Mouse (Mus musculus): ENCODE results near the gene Fam19a2. TPM values are rescaled to one million over a fixed set of nuclear protein-coding genes. Genes with fewer than 3 reads are reported as not detected.
A peak's percentile ranks its signal among the peaks of the same experiment; 100 is the strongest.

The Fam19a2 gene
- total and polyA plus RNA-seq, 2 experiments from 2014 or later, result 62.9 to 134 TPM

DNA sequence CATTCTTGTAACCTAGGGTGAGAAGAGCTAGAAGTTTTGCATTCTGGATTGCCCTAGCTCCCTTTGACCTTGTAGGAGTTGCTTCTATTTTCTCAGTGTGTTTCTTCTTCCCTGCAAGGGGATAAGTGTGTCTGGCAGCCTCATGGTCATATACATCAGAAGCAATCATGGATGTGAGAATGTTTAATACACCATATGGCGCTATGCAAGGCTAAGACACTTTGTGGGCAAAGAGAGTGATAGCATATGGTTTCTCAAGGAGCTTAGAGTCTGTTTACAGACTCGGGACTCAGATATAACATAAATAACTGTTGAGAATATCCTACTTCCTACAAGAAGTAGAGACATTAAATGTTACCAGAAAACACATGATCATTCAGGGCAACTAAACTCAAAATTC lies 315.2 kb downstream of the Fam19a2 start:
- peak; percentile 38 for DNase-seq
- Histone ChIP-seq H3K4me1 (ENCODE audit: insufficient read depth) (peaks cover 7% of the 10 kb centered on the region; the same call in 1 of the 2 replicates), H3K27me3 (ENCODE audit: insufficient read depth, low read length) (no peaks in the 10 kb centered on the region), H3K36me3 (ENCODE audit: insufficient read depth) (no peaks in the 10 kb centered on the region), H3K9ac (no peak overlapping the region), H3K4me2 (ENCODE audit: low read depth) (no peak overlapping the region), H3K9me3 (ENCODE audit: low read length) (no peaks in the 10 kb centered on the region), H3K4me3 (ENCODE audit: low read depth, low read length) (no peak overlapping the region), H3K27ac (ENCODE audit: low read depth, low read length) (no peak overlapping the region)
- no peak for TF ChIP-seq CTCF (IDR thresholded peaks at IDR 0.05; ENCODE audit: low read depth)
- peak; percentile 58 for ATAC-seq
- WGBS, result 61% methylated on average over 2 of the region's 2 CpGs

DNA sequence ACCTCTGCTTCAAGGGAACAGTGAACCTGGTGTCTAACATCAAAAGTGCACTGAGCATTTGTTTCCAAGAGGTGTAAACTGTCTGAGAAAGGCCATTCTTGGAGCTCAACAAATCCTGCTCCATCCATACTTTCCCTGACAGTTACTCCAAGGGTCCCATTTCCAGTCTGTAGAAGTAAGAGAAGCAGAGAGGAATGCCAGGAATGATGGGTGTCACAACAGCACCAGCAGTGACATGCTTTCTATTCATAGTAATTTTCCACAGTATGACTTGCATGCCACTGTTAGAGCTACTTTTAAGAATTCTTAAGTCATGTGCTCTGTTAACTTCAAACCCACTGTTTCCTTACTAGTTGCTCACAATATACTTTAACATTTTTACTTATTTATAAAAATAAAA lies 331.2 kb downstream of the Fam19a2 start:
- Histone ChIP-seq H3K27ac (ENCODE audit: low read depth, low read length) (no peak overlapping the region), H3K4me2 (ENCODE audit: low read depth) (no peak overlapping the region), H3K9me3 (ENCODE audit: low read length) (no peaks in the 10 kb centered on the region), H3K4me1 (ENCODE audit: insufficient read depth) (no peaks in the 10 kb centered on the region), H3K27me3 (ENCODE audit: insufficient read depth, low read length) (no peaks in the 10 kb centered on the region), H3K36me3 (ENCODE audit: insufficient read depth) (no peaks in the 10 kb centered on the region), H3K9ac (no peak overlapping the region), H3K4me3 (ENCODE audit: low read depth, low read length) (no peak overlapping the region)
- DNase-seq (no peak), ATAC-seq (no peak)
- TF ChIP-seq CTCF (IDR thresholded peaks at IDR 0.05; ENCODE audit: low read depth), result no peak

DNA sequence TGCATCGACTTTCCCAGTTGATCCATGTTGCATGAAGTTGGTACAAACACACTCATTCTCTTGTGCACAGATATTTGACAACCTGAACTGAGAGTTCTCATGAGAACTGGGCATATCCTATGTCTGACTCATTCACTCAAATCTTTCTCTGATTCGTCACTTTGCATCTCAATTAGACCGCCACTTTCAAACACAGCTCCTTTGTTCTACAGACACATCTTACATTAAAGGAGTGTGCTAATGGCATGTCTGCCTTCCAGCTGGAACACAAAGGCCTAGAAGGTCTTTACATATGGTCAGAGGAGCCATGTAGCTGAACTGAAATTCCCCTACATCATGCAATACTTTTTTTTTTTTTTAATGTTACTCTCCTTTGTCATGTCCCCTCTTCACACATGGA lies 333.3 kb downstream of the Fam19a2 start:
- WGBS, result 40% methylated on average over 3 of the region's 3 CpGs
- ATAC-seq, result no peak
- no peaks in the 10 kb centered on the region for H3K9me3 ChIP-seq (ENCODE audit: low read length)
- H3K36me3 ChIP-seq (ENCODE audit: insufficient read depth), result no peaks in the 10 kb centered on the region
- H3K9ac ChIP-seq, result no peak overlapping the region
- H3K27ac ChIP-seq (ENCODE audit: low read depth, low read length), result no peak overlapping the region
- H3K27me3 ChIP-seq (ENCODE audit: insufficient read depth, low read length), result no peaks in the 10 kb centered on the region
- no peak for DNase-seq
- H3K4me3 ChIP-seq (ENCODE audit: low read depth, low read length), result no peak overlapping the region
- no peak overlapping the region for H3K4me2 ChIP-seq (ENCODE audit: low read depth)
- H3K4me1 ChIP-seq (ENCODE audit: insufficient read depth), result no peaks in the 10 kb centered on the region
- no peak for TF ChIP-seq CTCF (IDR thresholded peaks at IDR 0.05; ENCODE audit: low read depth)

DNA sequence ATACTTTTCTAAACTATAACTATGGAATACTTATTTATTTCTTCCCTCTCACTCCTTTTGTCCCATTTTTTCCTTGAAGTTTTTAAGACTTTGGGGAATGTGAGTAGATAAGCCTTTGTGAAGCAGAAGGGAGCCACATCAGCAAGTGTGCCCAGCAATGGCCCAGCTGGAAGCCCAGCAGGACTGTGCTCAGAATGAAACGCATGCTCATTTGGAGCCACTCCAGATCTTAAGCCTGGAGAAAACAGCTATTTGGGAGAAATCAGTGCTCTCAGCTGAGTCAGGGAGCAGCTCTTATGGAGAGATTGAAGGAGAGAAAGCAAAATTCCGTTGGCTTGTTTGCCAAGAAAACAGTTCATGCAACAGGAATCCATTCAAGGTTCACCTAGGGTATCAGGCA lies 341.9 kb downstream of the Fam19a2 start:
- Histone ChIP-seq H3K4me2 (ENCODE audit: low read depth) (no peak overlapping the region), H3K27ac (ENCODE audit: low read depth, low read length) (no peak overlapping the region), H3K27me3 (ENCODE audit: insufficient read depth, low read length) (no peaks in the 10 kb centered on the region), H3K4me1 (ENCODE audit: insufficient read depth) (no peaks in the 10 kb centered on the region), H3K9me3 (ENCODE audit: low read length) (no peaks in the 10 kb centered on the region), H3K4me3 (ENCODE audit: low read depth, low read length) (no peak overlapping the region), H3K36me3 (ENCODE audit: insufficient read depth) (no peaks in the 10 kb centered on the region), H3K9ac (no peak overlapping the region)
- WGBS, result 13% methylated on average over 2 of the region's 2 CpGs
- ATAC-seq (no peak), DNase-seq (no peak)
- TF ChIP-seq CTCF (IDR thresholded peaks at IDR 0.05; ENCODE audit: low read depth), result no peak

DNA sequence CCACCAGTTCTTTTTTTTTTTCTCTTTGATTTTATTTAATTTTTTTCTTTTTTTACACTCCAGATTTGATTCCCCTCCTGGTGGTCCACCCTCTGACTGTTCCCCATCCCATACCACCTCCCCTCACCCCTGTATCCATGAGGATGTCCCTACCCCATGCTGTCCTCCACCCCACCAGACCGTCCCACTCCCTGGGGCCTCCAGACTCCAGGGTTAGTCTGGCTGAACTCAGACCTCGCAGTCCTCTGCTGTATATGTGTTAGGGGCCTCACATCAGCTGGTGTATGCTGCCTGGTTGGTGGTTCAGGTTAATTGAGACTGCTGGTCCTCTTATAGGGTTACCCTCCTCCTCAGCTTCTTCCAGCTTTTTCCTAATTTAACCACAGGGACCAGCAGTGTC lies 362.9 kb downstream of the Fam19a2 start:
- Histone ChIP-seq H3K9me3 (ENCODE audit: low read length) (no peaks in the 10 kb centered on the region), H3K27me3 (ENCODE audit: insufficient read depth, low read length) (no peaks in the 10 kb centered on the region), H3K4me1 (ENCODE audit: insufficient read depth) (no peaks in the 10 kb centered on the region), H3K4me3 (ENCODE audit: low read depth, low read length) (no peak overlapping the region), H3K27ac (ENCODE audit: low read depth, low read length) (no peak overlapping the region), H3K9ac (no peak overlapping the region), H3K4me2 (ENCODE audit: low read depth) (no peak overlapping the region), H3K36me3 (ENCODE audit: insufficient read depth) (no peaks in the 10 kb centered on the region)
- ATAC-seq, result no peak
- no peak for DNase-seq
- no peak for TF ChIP-seq CTCF (IDR thresholded peaks at IDR 0.05; ENCODE audit: low read depth)
- WGBS, result 90% methylated on average over 2 of the region's 2 CpGs

DNA sequence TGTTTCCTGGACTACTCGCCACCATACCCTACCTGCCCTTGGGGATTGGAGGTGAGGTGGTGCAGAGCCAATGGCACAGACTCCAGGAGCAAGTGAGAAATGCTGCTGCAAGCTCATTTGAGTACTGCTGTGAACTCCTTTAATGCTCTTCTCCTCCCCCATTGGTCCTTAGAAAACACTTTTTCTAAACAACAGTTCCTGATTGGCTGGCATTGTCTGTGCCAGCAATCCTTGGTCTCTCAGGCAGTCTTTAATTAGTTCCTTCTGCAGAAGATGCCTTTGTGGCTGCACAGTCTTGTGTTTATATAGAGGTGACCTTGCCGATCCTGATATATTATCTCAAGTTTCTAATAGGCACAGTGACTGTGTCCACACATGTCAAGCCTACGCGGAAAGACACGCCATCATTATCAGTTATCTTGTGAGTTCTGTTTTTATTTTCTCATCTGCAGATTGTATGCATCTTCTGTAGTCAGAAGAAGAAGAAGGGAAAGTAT lies 365.5 kb downstream of the Fam19a2 start:
- no peaks in the 10 kb centered on the region for H3K9me3 ChIP-seq (ENCODE audit: low read length)
- no peak for TF ChIP-seq CTCF (IDR thresholded peaks at IDR 0.05; ENCODE audit: low read depth)
- no peak overlapping the region for H3K9ac ChIP-seq
- no peak overlapping the region for H3K4me2 ChIP-seq (ENCODE audit: low read depth)
- no peak overlapping the region for H3K4me3 ChIP-seq (ENCODE audit: low read depth, low read length)
- no peaks in the 10 kb centered on the region for H3K27me3 ChIP-seq (ENCODE audit: insufficient read depth, low read length)
- DNase-seq, result no peak
- H3K27ac ChIP-seq (ENCODE audit: low read depth, low read length), result no peak overlapping the region
- no peak for ATAC-seq
- 71% methylated on average over 5 of the region's 5 CpGs for WGBS
- no peaks in the 10 kb centered on the region for H3K4me1 ChIP-seq (ENCODE audit: insufficient read depth)
- no peaks in the 10 kb centered on the region for H3K36me3 ChIP-seq (ENCODE audit: insufficient read depth)

DNA sequence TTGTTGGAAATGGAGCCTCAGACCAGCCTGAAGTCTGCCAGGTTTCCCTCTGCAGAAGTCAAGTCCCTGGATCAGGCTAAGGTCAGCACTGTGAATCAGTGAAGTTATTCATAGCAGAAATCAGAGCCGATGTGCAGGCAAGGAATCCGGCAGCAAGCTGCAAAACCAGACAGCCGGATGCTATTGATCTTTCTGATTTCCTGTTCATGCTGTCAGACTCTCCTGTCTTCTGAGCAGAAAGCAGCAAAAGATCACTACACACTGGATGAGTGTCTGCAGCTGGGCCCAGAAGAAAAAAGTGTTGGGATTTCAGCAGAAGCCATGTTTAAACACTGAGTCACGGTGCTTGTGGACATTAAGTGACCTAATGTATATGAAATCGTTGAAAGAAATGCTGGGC lies 368.2 kb downstream of the Fam19a2 start:
- H3K4me2 ChIP-seq (ENCODE audit: low read depth), result no peak overlapping the region
- H3K27me3 ChIP-seq (ENCODE audit: insufficient read depth, low read length), result no peaks in the 10 kb centered on the region
- no peak for TF ChIP-seq CTCF (IDR thresholded peaks at IDR 0.05; ENCODE audit: low read depth)
- no peaks in the 10 kb centered on the region for H3K4me1 ChIP-seq (ENCODE audit: insufficient read depth)
- no peak for DNase-seq
- WGBS, result 84% methylated on average over 5 of the region's 5 CpGs
- no peak overlapping the region for H3K9ac ChIP-seq
- no peak overlapping the region for H3K4me3 ChIP-seq (ENCODE audit: low read depth, low read length)
- no peaks in the 10 kb centered on the region for H3K36me3 ChIP-seq (ENCODE audit: insufficient read depth)
- H3K27ac ChIP-seq (ENCODE audit: low read depth, low read length), result no peak overlapping the region
- H3K9me3 ChIP-seq (ENCODE audit: low read length), result no peaks in the 10 kb centered on the region
- no peak for ATAC-seq

DNA sequence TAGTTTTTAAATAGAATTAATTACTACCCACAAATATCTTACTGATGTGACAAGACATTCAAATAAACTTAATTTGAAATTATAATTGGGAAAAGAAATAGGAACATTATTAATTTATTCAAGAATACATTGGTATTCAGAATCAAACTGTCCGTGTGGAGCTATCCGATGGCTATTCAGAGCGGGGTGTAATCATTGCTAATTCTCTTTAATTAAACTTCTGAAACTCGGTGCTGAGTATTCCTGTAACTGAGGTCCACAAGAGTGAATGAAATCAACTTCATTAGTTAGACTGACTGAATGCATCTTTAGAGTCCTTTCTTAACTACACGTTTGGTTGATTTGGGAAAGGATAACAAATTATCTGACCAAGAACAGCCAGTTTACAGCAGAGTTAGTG lies 372.9 kb downstream of the Fam19a2 start:
- Histone ChIP-seq H3K4me3 (ENCODE audit: low read depth, low read length) (no peak overlapping the region), H3K36me3 (ENCODE audit: insufficient read depth) (no peaks in the 10 kb centered on the region), H3K27ac (ENCODE audit: low read depth, low read length) (no peak overlapping the region), H3K4me2 (ENCODE audit: low read depth) (no peak overlapping the region), H3K27me3 (ENCODE audit: insufficient read depth, low read length) (no peaks in the 10 kb centered on the region), H3K4me1 (ENCODE audit: insufficient read depth) (no peaks in the 10 kb centered on the region), H3K9me3 (ENCODE audit: low read length) (no peaks in the 10 kb centered on the region), H3K9ac (no peak overlapping the region)
- WGBS, result 23% methylated on average over 5 of the region's 5 CpGs
- no peak for ATAC-seq
- TF ChIP-seq CTCF (IDR thresholded peaks at IDR 0.05; ENCODE audit: low read depth), result no peak
- no peak for DNase-seq
